Mouse (Mus musculus): Measurements from ENCODE around the gene Col15a1. TPM values are rescaled to one million over a fixed set of nuclear protein-coding genes. Genes with fewer than 3 reads are reported as not detected.

Col15a1 gene
- polyA plus RNA-seq, 2 experiments = 0.29 to 0.40 TPM

GRCm38 (mm10) chr4:47287468-47287867, 79.5 kb downstream of the Col15a1 start:
- H3K9me3 ChIP-seq (ENCODE audit: control insufficient read depth, low read length) = no peaks in the 10 kb centered on the region
- H3K4me3 ChIP-seq (ENCODE audit: insufficient read depth in 1 of 2, low read depth in 2 of 2, low read length in 2 of 2) = no peak overlapping the region
- TF ChIP-seq CTCF (IDR thresholded peaks at IDR 0.05; ENCODE audit: low read depth) = no peak
- H3K9ac ChIP-seq (replicated peaks) = no peak overlapping the region
- H3K27me3 ChIP-seq (ENCODE audit: control insufficient read depth, insufficient read depth, low read length) = no peaks in the 10 kb centered on the region
- H3K4me1 ChIP-seq (replicated peaks; ENCODE audit: control insufficient read depth in 2 of 2, insufficient read depth in 2 of 2, low read length in 1 of 2) = peaks cover 2 to 14% of the 10 kb centered on the region in 2 experiments; a peak in 2 of 4 replicates
- no peak overlapping the region for H3K4me2 ChIP-seq (ENCODE audit: low read depth)
- DNase-seq (ENCODE audit: low read depth in 3 of 3, low spot score in 3 of 3) (no peak), ATAC-seq (ENCODE audit: insufficient read depth) (no peak)
- 54% methylated on average over 4 of the region's 4 CpGs for WGBS (ENCODE audit: insufficient replicate concordance)
- H3K27ac ChIP-seq = no peak overlapping the region
- H3K36me3 ChIP-seq (replicated peaks; ENCODE audit: control insufficient read depth, insufficient read depth, low read depth) = no peaks in the 10 kb centered on the region

DNA sequence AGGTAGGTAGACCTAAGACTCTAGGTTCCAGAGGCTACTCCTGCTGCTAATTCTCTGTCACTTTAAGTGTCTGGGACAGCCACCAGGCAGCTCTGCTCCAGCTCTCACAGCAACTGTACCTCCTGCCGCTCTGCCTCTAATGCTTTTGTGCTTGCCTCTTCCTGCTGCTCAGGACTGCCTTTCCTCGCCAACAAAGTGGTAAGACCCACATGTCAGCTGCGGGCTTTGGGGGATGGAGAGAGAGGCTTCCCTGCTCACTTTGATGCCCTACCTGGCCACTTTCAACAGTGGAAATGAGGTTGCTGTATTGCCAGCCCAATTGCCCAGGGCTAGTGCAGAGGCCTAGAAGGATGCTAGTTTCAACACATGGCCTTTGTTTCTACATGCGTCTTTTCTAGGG, 80.3 kb downstream of the Col15a1 start:
- WGBS (ENCODE audit: insufficient replicate concordance) = 72% methylated on average over 4 of the region's 4 CpGs
- ATAC-seq (ENCODE audit: insufficient read depth) (no peak), DNase-seq (ENCODE audit: low read depth in 3 of 3, low spot score in 3 of 3) (no peak)
- Histone ChIP-seq H3K36me3 (replicated peaks; ENCODE audit: control insufficient read depth, insufficient read depth, low read depth) (no peaks in the 10 kb centered on the region), H3K27ac (no peak overlapping the region), H3K4me3 (ENCODE audit: insufficient read depth in 1 of 2, low read depth in 2 of 2, low read length in 2 of 2) (no peak overlapping the region), H3K9ac (replicated peaks) (no peak overlapping the region), H3K4me1 (replicated peaks; ENCODE audit: control insufficient read depth in 2 of 2, insufficient read depth in 2 of 2, low read length in 1 of 2) (peaks cover 5 to 18% of the 10 kb centered on the region in 2 experiments), H3K9me3 (ENCODE audit: control insufficient read depth, low read length) (no peaks in the 10 kb centered on the region), H3K4me2 (ENCODE audit: low read depth) (no peak overlapping the region), H3K27me3 (ENCODE audit: control insufficient read depth, insufficient read depth, low read length) (no peaks in the 10 kb centered on the region)
- no peak for TF ChIP-seq CTCF (IDR thresholded peaks at IDR 0.05; ENCODE audit: low read depth)
- TF ChIP-seq EP300 (IDR thresholded peaks at IDR 0.05; ENCODE audit: low read depth) = no peak

DNA sequence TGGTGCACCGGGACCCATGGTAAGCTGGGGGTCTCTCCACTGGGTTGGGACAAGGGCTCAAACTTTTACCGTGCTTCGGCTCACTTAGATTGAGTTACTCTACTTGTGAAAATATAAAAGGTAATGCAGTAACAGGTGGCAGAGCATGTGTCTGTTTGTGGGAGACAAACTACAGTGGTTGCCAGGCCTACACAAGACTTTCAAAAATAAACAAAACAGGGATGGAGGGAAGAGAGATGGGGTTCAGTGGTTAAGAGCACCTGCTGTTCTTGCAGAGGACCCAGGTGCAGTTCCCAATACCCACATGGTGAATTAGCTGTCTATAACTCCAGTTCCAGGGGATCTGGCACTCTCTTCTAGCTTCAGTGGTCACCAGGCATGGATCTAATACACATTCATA, 81.6 kb downstream of the Col15a1 start:
- Histone ChIP-seq H3K9me3 (ENCODE audit: control insufficient read depth, low read length) (no peaks in the 10 kb centered on the region), H3K27me3 (ENCODE audit: control insufficient read depth, insufficient read depth, low read length) (no peaks in the 10 kb centered on the region), H3K4me2 (ENCODE audit: low read depth) (no peak overlapping the region), H3K36me3 (replicated peaks; ENCODE audit: control insufficient read depth, insufficient read depth, low read depth) (no peaks in the 10 kb centered on the region), H3K4me1 (replicated peaks; ENCODE audit: control insufficient read depth in 2 of 2, insufficient read depth in 2 of 2, low read length in 1 of 2) (peaks cover 15 to 28% of the 10 kb centered on the region in 2 experiments), H3K4me3 (ENCODE audit: insufficient read depth in 1 of 2, low read depth in 2 of 2, low read length in 2 of 2) (no peak overlapping the region), H3K27ac (no peak overlapping the region), H3K9ac (replicated peaks) (no peak overlapping the region)
- 82% methylated on average over 3 of the region's 3 CpGs for WGBS (ENCODE audit: insufficient replicate concordance)
- DNase-seq (ENCODE audit: low read depth in 3 of 3, low spot score in 3 of 3) = no peak
- no peak for ATAC-seq (ENCODE audit: insufficient read depth)
- no peak for TF ChIP-seq CTCF (IDR thresholded peaks at IDR 0.05; ENCODE audit: low read depth)
- no peak for TF ChIP-seq EP300 (IDR thresholded peaks at IDR 0.05; ENCODE audit: low read depth)

DNA sequence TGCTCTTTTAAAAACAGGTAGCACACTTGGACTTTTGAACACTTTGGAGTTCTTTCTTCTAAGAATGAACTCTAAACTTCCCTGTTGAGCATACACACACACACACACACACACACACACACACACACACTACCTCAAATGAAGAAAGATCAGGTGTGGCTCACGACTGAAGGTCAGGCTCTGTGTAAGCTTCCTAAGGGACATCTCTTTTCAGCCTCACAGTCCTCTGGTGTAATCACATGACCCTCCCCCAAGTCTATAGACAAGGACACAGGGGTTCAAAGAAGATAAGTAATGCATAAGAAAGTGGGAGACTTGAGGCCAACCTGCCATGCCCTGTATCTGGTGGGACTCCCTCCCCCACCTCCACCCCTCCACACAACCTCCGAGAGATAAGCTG, 82.5 kb downstream of the Col15a1 start:
- peaks cover 22 to 30% of the 10 kb centered on the region in 2 experiments for H3K4me1 ChIP-seq (replicated peaks; ENCODE audit: control insufficient read depth in 2 of 2, insufficient read depth in 2 of 2, low read length in 1 of 2)
- WGBS (ENCODE audit: insufficient replicate concordance) = 36% methylated on average over 2 of the region's 2 CpGs
- no peaks in the 10 kb centered on the region for H3K9me3 ChIP-seq (ENCODE audit: control insufficient read depth, low read length)
- TF ChIP-seq EP300 (IDR thresholded peaks at IDR 0.05; ENCODE audit: low read depth) (no peak), CTCF (IDR thresholded peaks at IDR 0.05; ENCODE audit: low read depth) (no peak)
- no peaks in the 10 kb centered on the region for H3K27me3 ChIP-seq (ENCODE audit: control insufficient read depth, insufficient read depth, low read length)
- no peak for DNase-seq (ENCODE audit: low read depth in 3 of 3, low spot score in 3 of 3)
- no peak overlapping the region for H3K4me2 ChIP-seq (ENCODE audit: low read depth)
- no peak overlapping the region for H3K27ac ChIP-seq
- no peak for ATAC-seq (ENCODE audit: insufficient read depth)
- no peak overlapping the region for H3K4me3 ChIP-seq (ENCODE audit: insufficient read depth in 1 of 2, low read depth in 2 of 2, low read length in 2 of 2)
- H3K9ac ChIP-seq (replicated peaks) = no peak overlapping the region
- H3K36me3 ChIP-seq (replicated peaks; ENCODE audit: control insufficient read depth, insufficient read depth, low read depth) = no peaks in the 10 kb centered on the region

DNA sequence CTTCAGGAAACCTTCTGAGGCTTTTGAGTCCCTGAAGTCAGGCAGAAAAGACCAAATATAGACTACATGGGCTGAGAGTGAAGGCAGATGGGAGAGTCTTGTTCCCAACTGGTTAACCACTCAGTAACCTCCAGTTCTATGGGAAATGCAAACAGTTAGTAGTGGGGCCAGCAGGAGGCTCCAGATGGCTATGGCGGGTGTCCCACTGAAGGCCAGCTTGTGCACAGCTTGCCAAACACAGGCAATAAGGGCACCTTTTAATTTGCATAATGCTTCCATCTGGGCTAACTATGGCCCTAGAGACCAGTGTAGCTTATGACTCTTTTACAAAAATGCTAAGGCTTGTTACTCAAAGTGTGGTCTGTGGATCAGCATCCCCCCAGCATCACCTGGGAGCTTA, 83.1 kb downstream of the Col15a1 start:
- Histone ChIP-seq H3K9me3 (ENCODE audit: control insufficient read depth, low read length) (no peaks in the 10 kb centered on the region), H3K27ac (no peak overlapping the region), H3K36me3 (replicated peaks; ENCODE audit: control insufficient read depth, insufficient read depth, low read depth) (no peaks in the 10 kb centered on the region), H3K4me3 (ENCODE audit: insufficient read depth in 1 of 2, low read depth in 2 of 2, low read length in 2 of 2) (no peak overlapping the region), H3K4me2 (ENCODE audit: low read depth) (no peak overlapping the region), H3K4me1 (replicated peaks; ENCODE audit: control insufficient read depth in 2 of 2, insufficient read depth in 2 of 2, low read length in 1 of 2) (peaks cover 28 to 34% of the 10 kb centered on the region in 2 experiments), H3K27me3 (ENCODE audit: control insufficient read depth, insufficient read depth, low read length) (no peaks in the 10 kb centered on the region), H3K9ac (replicated peaks) (no peak overlapping the region)
- no peak for ATAC-seq (ENCODE audit: insufficient read depth)
- no peak for DNase-seq (ENCODE audit: low read depth in 3 of 3, low spot score in 3 of 3)
- 64% methylated on average over 1 of the region's 1 CpGs for WGBS (ENCODE audit: insufficient replicate concordance)
- peak; percentile 35; the same call in 1 of the 2 replicates for TF ChIP-seq CTCF (IDR thresholded peaks at IDR 0.05; ENCODE audit: low read depth)
- no peak for TF ChIP-seq EP300 (IDR thresholded peaks at IDR 0.05; ENCODE audit: low read depth)

All from liver, embryonic 14.5 days (tissue).